Mouse (Mus musculus): ENCODE data around the gene Gnpat. TPM values are rescaled to one million over a fixed set of nuclear protein-coding genes. Genes with fewer than 3 reads are reported as not detected.
A peak's percentile ranks its signal among the peaks of the same experiment; 100 is the strongest.

Gnpat gene
- polyA plus RNA-seq, 1 experiment from 2014 or later, result 118 TPM

- Histone ChIP-seq H3K9ac (no peak overlapping the region), H3K4me1 (ENCODE audit: insufficient read depth) (no peaks in the 10 kb centered on the region), H3K27me3 (ENCODE audit: insufficient read depth, low read length) (no peaks in the 10 kb centered on the region), H3K36me3 (ENCODE audit: insufficient read depth) (peaks cover 91% of the 10 kb centered on the region), H3K4me3 (ENCODE audit: low read depth, low read length) (no peak overlapping the region), H3K9me3 (ENCODE audit: low read depth, low read length) (no peaks in the 10 kb centered on the region), H3K4me2 (no peak overlapping the region), H3K27ac (ENCODE audit: low read depth) (no peak overlapping the region)
- ATAC-seq (ENCODE audit: insufficient read depth) (no peak), DNase-seq (no peak)
- TF ChIP-seq CTCF (IDR thresholded peaks at IDR 0.05; ENCODE audit: low read depth), result no peak
- WGBS, result 61% methylated on average over 10 of the region's 10 CpGs
Observed at GRCm38 (mm10) chr8:124878946-124879526, 16.2 kb downstream of the Gnpat start.

GRCm38 (mm10) chr8:124888385-124888784 is 25.6 kb downstream of the Gnpat start:
- Histone ChIP-seq H3K4me2 (no peak overlapping the region), H3K9me3 (ENCODE audit: low read depth, low read length) (no peaks in the 10 kb centered on the region; the same call in 1 of the 2 replicates), H3K4me3 (ENCODE audit: low read depth, low read length) (no peak overlapping the region), H3K27ac (ENCODE audit: low read depth) (no peak overlapping the region), H3K27me3 (ENCODE audit: insufficient read depth, low read length) (no peaks in the 10 kb centered on the region), H3K4me1 (ENCODE audit: insufficient read depth) (no peaks in the 10 kb centered on the region), H3K9ac (no peak overlapping the region), H3K36me3 (ENCODE audit: insufficient read depth) (peaks cover 84% of the 10 kb centered on the region)
- TF ChIP-seq CTCF (IDR thresholded peaks at IDR 0.05; ENCODE audit: low read depth), result no peak; the same call in 1 of the 2 replicates
- ATAC-seq (ENCODE audit: insufficient read depth) (no peak), DNase-seq (no peak)
- WGBS, result 93% methylated on average over 5 of the region's 5 CpGs

GRCm38 (mm10) chr8:124892596-124892995 is 29.8 kb downstream of the Gnpat start:
- no peak for TF ChIP-seq CTCF (IDR thresholded peaks at IDR 0.05; ENCODE audit: low read depth)
- no peak overlapping the region for H3K4me2 ChIP-seq
- peaks cover 65% of the 10 kb centered on the region for H3K36me3 ChIP-seq (ENCODE audit: insufficient read depth)
- no peak overlapping the region for H3K27ac ChIP-seq (ENCODE audit: low read depth)
- DNase-seq (no peak), ATAC-seq (ENCODE audit: insufficient read depth) (no peak)
- no peak overlapping the region for H3K4me3 ChIP-seq (ENCODE audit: low read depth, low read length)
- H3K4me1 ChIP-seq (ENCODE audit: insufficient read depth), result no peaks in the 10 kb centered on the region
- H3K9me3 ChIP-seq (ENCODE audit: low read depth, low read length), result no peaks in the 10 kb centered on the region; the same call in 1 of the 2 replicates
- H3K27me3 ChIP-seq (ENCODE audit: insufficient read depth, low read length), result no peaks in the 10 kb centered on the region
- 69% methylated on average over 3 of the region's 3 CpGs for WGBS
- no peak overlapping the region for H3K9ac ChIP-seq

GRCm38 (mm10) chr8:124896010-124896631 is 33.3 kb downstream of the Gnpat start:
- peak overlapping the region; percentile 98 for H3K4me2 ChIP-seq
- peak overlapping the region; percentile 92 for H3K4me3 ChIP-seq (ENCODE audit: low read depth, low read length)
- peak; percentile 64 for DNase-seq
- H3K36me3 ChIP-seq (ENCODE audit: insufficient read depth), result peaks cover 45% of the 10 kb centered on the region
- peak; percentile 2; the same call in 1 of the 2 replicates for ATAC-seq (ENCODE audit: insufficient read depth)
- peaks cover 7% of the 10 kb centered on the region for H3K4me1 ChIP-seq (ENCODE audit: insufficient read depth)
- WGBS, result 60% methylated on average over 26 of the region's 26 CpGs
- no peaks in the 10 kb centered on the region for H3K9me3 ChIP-seq (ENCODE audit: low read depth, low read length)
- H3K27me3 ChIP-seq (ENCODE audit: insufficient read depth, low read length), result no peaks in the 10 kb centered on the region
- H3K9ac ChIP-seq, result peak overlapping the region; percentile 79
- TF ChIP-seq CTCF (IDR thresholded peaks at IDR 0.05; ENCODE audit: low read depth), result no peak
- H3K27ac ChIP-seq (ENCODE audit: low read depth), result peak overlapping the region; percentile 4; the same call in 1 of the 2 replicates

- peaks cover 7% of the 10 kb centered on the region for H3K4me1 ChIP-seq (ENCODE audit: insufficient read depth)
- ATAC-seq (ENCODE audit: insufficient read depth), result peak; percentile 61
Observed at GRCm38 (mm10) chr8:124896632-124897385, 34.0 kb downstream of the Gnpat start.

GRCm38 (mm10) chr8:124897386-124898250 is 34.8 kb downstream of the Gnpat start, which contains the start of the genes Exoc8 and Sprtn:
Gene Exoc8 (minus strand): TSS chr8:124897705.
Gene Sprtn (plus strand): TSS chr8:124897886.
- no peak for TF ChIP-seq CTCF (IDR thresholded peaks at IDR 0.05; ENCODE audit: low read depth)
- H3K4me2 ChIP-seq, result peak within 1 kb of the TSS; percentile 98
- no peaks in the 10 kb centered on the region for H3K27me3 ChIP-seq (ENCODE audit: insufficient read depth, low read length)
- peak within 1 kb of the TSS; percentile 81 for H3K27ac ChIP-seq (ENCODE audit: low read depth)
- H3K4me3 ChIP-seq (ENCODE audit: low read depth, low read length), result peak within 1 kb of the TSS; percentile 92
- DNase-seq (peak; percentile 99), ATAC-seq (ENCODE audit: insufficient read depth) (peak; percentile 89)
- H3K4me1 ChIP-seq (ENCODE audit: insufficient read depth), result peaks cover 7% of the 10 kb centered on the region
- under 1% methylated on average over 114 of the region's 114 CpGs for WGBS
- peaks cover 51% of the 10 kb centered on the region for H3K36me3 ChIP-seq (ENCODE audit: insufficient read depth)
- no peaks in the 10 kb centered on the region for H3K9me3 ChIP-seq (ENCODE audit: low read depth, low read length)
- peak within 1 kb of the TSS; percentile 79 for H3K9ac ChIP-seq

More at GRCm38 (mm10) chr8:124896632-124897385, 34.0 kb downstream of the Gnpat start:
- Histone ChIP-seq H3K4me3 (ENCODE audit: low read depth, low read length) (peak overlapping the region; percentile 92), H3K27me3 (ENCODE audit: insufficient read depth, low read length) (no peaks in the 10 kb centered on the region), H3K36me3 (ENCODE audit: insufficient read depth) (peaks cover 43% of the 10 kb centered on the region), H3K9ac (peak overlapping the region; percentile 79), H3K4me2 (peak overlapping the region; percentile 98), H3K9me3 (ENCODE audit: low read depth, low read length) (no peaks in the 10 kb centered on the region), H3K27ac (ENCODE audit: low read depth) (peak overlapping the region; percentile 81)
- peak; percentile 81 for DNase-seq
- TF ChIP-seq CTCF (IDR thresholded peaks at IDR 0.05; ENCODE audit: low read depth), result peak; percentile 71
- WGBS, result under 1% methylated on average over 55 of the region's 60 CpGs

Measured in lung, embryonic 14.5 days (tissue).